Mouse (Mus musculus) liver, embryonic 15.5 days (tissue): ENCODE measurements around the gene Nosip. TPM values are rescaled to one million over a fixed set of nuclear protein-coding genes. Genes with fewer than 3 reads are reported as not detected.
A peak's percentile ranks its signal among the peaks of the same experiment; 100 is the strongest.

ENCODE experiments used
- ATAC-seq: fragments of 200-750 bp; cut with Nextera tagmentation; 2 replicates; pipeline ENCODE4 v1.8.0; 2017; ENCODE audit warnings: moderate number of reproducible peaks, mild to moderate bottlenecking, moderate library complexity; ENCODE audit not compliant: insufficient read depth
- H3K27ac ChIP-seq: fragments of 300-500 bp; sonication (generic); replicated peaks from 2 replicates; pipeline ENCODE4 v1.5.1; 2015; ENCODE audit warnings: mild to moderate bottlenecking, inconsistent platforms
- H3K27me3 ChIP-seq: fragments of 300-500 bp; sonication (generic); 2 replicates; pipeline ENCODE4 v1.6.1; 2015; ENCODE audit warnings: mild to moderate bottlenecking, inconsistent platforms
- H3K36me3 ChIP-seq: fragments of 300-500 bp; sonication (generic); replicated peaks from 2 replicates; pipeline ENCODE4 v1.6.1; 2015; ENCODE audit warnings: moderate library complexity, mild to moderate bottlenecking, inconsistent platforms
- H3K4me1 ChIP-seq: fragments of 300-500 bp; sonication (generic); replicated peaks from 2 replicates; pipeline ENCODE4 v1.6.1; 2015; ENCODE audit warnings: inconsistent platforms
- H3K4me2 ChIP-seq: fragments of 300-500 bp; sonication (generic); 2 replicates; pipeline ENCODE4 v1.6.1; 2015; ENCODE audit warnings: moderate library complexity, mild to moderate bottlenecking, inconsistent platforms
- H3K4me3 ChIP-seq: fragments of 300-500 bp; sonication (generic); replicated peaks from 2 replicates; pipeline ENCODE4 v1.5.1; 2015; ENCODE audit warnings: mild to moderate bottlenecking, inconsistent platforms
- H3K9ac ChIP-seq: fragments of 300-500 bp; sonication (generic); 2 replicates; pipeline ENCODE4 v1.6.1; 2015; ENCODE audit warnings: moderate library complexity, mild to moderate bottlenecking, inconsistent platforms
- H3K9me3 ChIP-seq: fragments of 300-500 bp; sonication (generic); replicated peaks from 2 replicates; pipeline ENCODE4 v1.6.1; 2016; ENCODE audit warnings: inconsistent platforms
- WGBS: fragments of 180-500 bp; shearing (Covaris S2); methylation state at CpG from one replicate; pipeline ENCODE4 v1.1.7; 2015; ENCODE audit warnings: mixed read lengths; ENCODE audit not compliant: insufficient replicate concordance; 5-methylcytosine and 5-hydroxymethylcytosine counted together
- polyA plus RNA-seq: library from polyadenylated mRNA; unstranded; fragments of >200 nt; fragmentation: Nextera tagmentation; extraction: Ambion mirVana; gene quantifications from 2 replicates; pipeline ENCODE4 v1.2.1, GENCODE M21; 2015

Nosip gene
- polyA plus RNA-seq, 1 experiment from 2014 or later, result 25.9 TPM

GRCm38 (mm10) chr7:45050945-45051600 lies 11.2 kb upstream of the Nosip start:
- no peak for ATAC-seq
- peaks cover 49% of the 10 kb centered on the region for H3K36me3 ChIP-seq
- peak overlapping the region; percentile 9; the same call in 1 of the 2 replicates for H3K27ac ChIP-seq

GRCm38 (mm10) chr7:45051601-45051974 lies 10.6 kb upstream of the Nosip start:
- Histone ChIP-seq H3K4me1 (peaks cover 51% of the 10 kb centered on the region), H3K4me2 (peak overlapping the region; percentile 94), H3K9ac (peak overlapping the region; percentile 67), H3K27me3 (no peaks in the 10 kb centered on the region), H3K9me3 (no peaks in the 10 kb centered on the region), H3K4me3 (peak overlapping the region; percentile 75), H3K27ac (peak overlapping the region; percentile 91; the same call in 1 of the 2 replicates), H3K36me3 (peaks cover 44% of the 10 kb centered on the region)
- 11% methylated on average over 13 of the region's 13 CpGs for WGBS
- ATAC-seq, result no peak

More at GRCm38 (mm10) chr7:45050945-45051600, 11.2 kb upstream of the Nosip start:
- Histone ChIP-seq H3K4me1 (peaks cover 51% of the 10 kb centered on the region), H3K27me3 (no peaks in the 10 kb centered on the region), H3K9ac (no peak overlapping the region), H3K4me3 (peak overlapping the region; percentile 75), H3K4me2 (peak overlapping the region; percentile 94), H3K9me3 (no peaks in the 10 kb centered on the region)
- WGBS, result 23% methylated on average over 16 of the region's 16 CpGs

DNA sequence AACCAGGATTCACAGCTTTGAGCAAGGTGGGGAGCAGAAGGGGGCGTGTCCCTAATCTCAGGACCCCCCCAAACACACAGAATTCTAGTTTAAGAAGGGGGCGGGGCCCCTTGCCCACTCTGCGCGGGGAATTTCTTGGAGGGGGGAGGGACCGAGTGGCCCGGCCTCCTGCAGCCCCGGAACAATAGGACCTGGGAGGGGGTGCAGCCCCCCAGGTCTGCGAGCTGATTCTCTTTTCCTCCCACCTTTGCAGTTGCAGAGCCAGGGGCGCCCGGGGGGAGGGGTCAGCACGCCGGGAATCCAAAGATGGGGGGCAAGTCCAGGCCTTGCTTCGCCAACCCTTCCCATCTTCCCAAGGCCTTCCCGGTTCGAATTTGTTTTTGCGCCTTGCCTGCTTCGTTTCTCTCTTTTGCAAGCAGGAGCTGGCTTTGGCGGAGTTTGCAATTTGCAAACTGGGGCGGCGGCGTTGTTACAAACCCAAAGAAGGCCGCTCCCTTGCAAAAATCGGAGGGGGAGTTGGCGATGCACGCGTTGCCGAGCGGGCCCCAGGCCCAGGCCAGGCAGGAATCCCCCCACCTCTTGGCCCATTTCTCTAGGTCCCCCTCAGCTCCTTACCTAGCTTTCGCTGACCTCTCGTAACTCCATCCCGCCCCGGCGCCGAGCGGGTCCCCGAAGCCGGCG lies 9.9 kb upstream of the Nosip start:
- under 1% methylated on average over 38 of the region's 38 CpGs for WGBS
- Histone ChIP-seq H3K4me2 (peak overlapping the region; percentile 94), H3K36me3 (peaks cover 37% of the 10 kb centered on the region), H3K27me3 (no peaks in the 10 kb centered on the region), H3K9ac (peak overlapping the region; percentile 67), H3K27ac (peak overlapping the region; percentile 91), H3K4me3 (peak overlapping the region; percentile 75), H3K9me3 (no peaks in the 10 kb centered on the region), H3K4me1 (peaks cover 51% of the 10 kb centered on the region)
- no peak for ATAC-seq

DNA sequence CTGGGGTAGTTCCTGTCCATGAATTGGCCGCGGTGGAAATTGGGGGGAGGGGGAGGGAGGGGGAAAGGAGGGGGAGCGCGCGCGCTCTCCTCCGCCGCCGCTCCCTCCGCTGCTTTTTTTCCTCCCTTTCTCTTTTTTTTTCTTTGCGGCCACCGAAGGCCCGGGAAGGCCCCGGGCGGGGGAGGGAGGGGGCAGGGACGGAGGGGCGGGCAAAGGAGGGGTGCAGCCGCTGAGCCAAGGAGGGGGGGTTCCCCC lies 9.4 kb upstream of the Nosip start, which contains the start of gene Prr12:
Gene Prr12, minus strand, starts transcription at position 20 of the 255 bp plus-strand sequence.
- H3K36me3 ChIP-seq, result peaks cover 32% of the 10 kb centered on the region
- H3K9me3 ChIP-seq, result no peaks in the 10 kb centered on the region
- peak within 1 kb of the TSS; percentile 91 for H3K27ac ChIP-seq
- peak; percentile 29 for ATAC-seq
- H3K4me3 ChIP-seq, result peak within 1 kb of the TSS; percentile 75
- H3K9ac ChIP-seq, result peak within 1 kb of the TSS; percentile 67
- 0% methylated on average over 6 of the region's 18 CpGs for WGBS
- H3K27me3 ChIP-seq, result no peaks in the 10 kb centered on the region
- peaks cover 51% of the 10 kb centered on the region for H3K4me1 ChIP-seq
- peak within 1 kb of the TSS; percentile 94 for H3K4me2 ChIP-seq

DNA sequence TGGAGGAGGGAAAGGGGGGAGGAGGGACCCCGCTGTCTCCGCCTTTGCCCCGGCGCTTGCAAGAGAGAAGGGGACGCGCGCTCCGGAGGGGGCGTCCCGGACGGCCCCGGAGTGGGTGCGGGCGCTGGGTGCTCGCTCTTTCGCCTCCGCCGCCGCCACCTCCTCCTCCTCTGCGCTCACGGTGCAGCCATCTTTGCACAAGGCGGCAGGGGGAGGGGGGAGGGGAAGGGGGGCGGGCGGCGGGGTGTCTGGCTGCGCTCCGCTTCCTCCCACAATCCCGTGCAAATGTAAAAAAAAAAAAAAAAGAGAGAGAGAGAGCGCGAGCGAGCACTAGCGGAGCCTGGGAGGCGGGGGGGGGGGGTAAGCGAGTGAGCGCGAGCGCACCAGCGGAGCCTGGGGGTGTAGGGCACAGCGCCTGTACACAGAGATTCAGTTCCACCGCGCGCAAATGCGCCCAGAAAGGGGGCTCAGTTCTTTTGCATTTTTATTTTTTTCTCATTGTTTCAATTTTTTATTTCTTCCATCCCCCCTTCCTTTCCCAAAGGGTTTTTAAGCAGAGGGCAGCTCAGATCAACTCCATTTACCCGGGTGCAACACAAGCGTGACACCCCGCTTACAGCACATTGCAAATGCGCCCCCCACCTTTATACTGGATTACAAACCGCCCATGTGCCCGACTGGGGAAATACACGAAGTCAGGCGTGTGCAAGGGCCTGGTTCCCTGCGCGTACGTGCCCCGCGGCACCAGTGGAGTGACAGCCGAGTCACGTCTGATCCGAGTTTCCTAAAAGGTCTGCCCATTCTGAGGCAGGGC lies 8.9 kb upstream of the Nosip start:
- ATAC-seq, result peak; percentile 41
- H3K4me2 ChIP-seq, result peak overlapping the region; percentile 94
- under 1% methylated on average over 45 of the region's 59 CpGs for WGBS
- H3K9ac ChIP-seq, result peak overlapping the region; percentile 67
- peaks cover 27% of the 10 kb centered on the region for H3K36me3 ChIP-seq
- peak overlapping the region; percentile 91 for H3K27ac ChIP-seq
- no peaks in the 10 kb centered on the region for H3K27me3 ChIP-seq
- H3K9me3 ChIP-seq, result no peaks in the 10 kb centered on the region
- peak overlapping the region; percentile 75 for H3K4me3 ChIP-seq
- peaks cover 51% of the 10 kb centered on the region for H3K4me1 ChIP-seq

DNA sequence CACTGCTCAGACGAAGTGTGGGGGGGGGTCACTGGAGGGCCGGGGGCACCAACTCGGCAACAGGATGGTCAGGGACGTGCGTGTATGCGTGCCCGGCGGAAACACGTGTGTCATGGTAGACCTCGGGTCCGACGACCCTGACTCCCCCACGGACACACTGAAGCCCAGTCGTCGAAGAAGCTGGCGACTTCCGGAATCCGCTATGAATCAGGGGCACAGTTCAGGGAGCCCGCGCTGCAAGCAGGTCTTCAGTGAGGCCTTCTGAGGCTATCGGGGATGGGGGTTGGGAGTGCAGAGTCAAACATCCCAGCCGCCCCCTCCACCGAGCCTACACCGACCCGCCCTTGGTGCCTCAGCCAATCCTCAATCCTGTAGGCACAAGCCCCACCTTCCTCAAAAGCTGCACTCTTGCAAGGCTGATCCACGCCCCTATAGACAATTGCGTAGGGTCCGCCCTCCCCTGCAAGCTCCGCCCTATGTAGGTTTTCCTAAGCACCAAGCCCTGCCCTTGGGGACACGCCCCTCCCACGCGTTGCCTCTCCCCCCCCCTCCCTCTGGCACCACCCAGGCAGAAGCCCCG lies 8.2 kb upstream of the Nosip start:
- Histone ChIP-seq H3K4me1 (peaks cover 51% of the 10 kb centered on the region), H3K4me3 (peak overlapping the region; percentile 75), H3K9ac (peak overlapping the region; percentile 67), H3K9me3 (no peaks in the 10 kb centered on the region), H3K4me2 (peak overlapping the region; percentile 94), H3K27me3 (no peaks in the 10 kb centered on the region), H3K36me3 (peaks cover 20% of the 10 kb centered on the region), H3K27ac (peak overlapping the region; percentile 91)
- WGBS, result under 1% methylated on average over 33 of the region's 33 CpGs
- peak; percentile 88 for ATAC-seq

GRCm38 (mm10) chr7:45056329-45056971 lies 5.8 kb upstream of the Nosip start:
- H3K27me3 ChIP-seq, result no peaks in the 10 kb centered on the region
- WGBS, result 68% methylated on average over 14 of the region's 14 CpGs
- H3K9me3 ChIP-seq, result no peaks in the 10 kb centered on the region
- no peak overlapping the region for H3K9ac ChIP-seq
- no peak for ATAC-seq
- H3K4me1 ChIP-seq, result peaks cover 51% of the 10 kb centered on the region
- H3K4me3 ChIP-seq, result no peak overlapping the region
- 0 out of 2 replicates have a peak, but pooled peaks cover 2% of the 10 kb centered on the region for H3K36me3 ChIP-seq
- no peak overlapping the region for H3K4me2 ChIP-seq
- H3K27ac ChIP-seq, result no peak overlapping the region

DNA sequence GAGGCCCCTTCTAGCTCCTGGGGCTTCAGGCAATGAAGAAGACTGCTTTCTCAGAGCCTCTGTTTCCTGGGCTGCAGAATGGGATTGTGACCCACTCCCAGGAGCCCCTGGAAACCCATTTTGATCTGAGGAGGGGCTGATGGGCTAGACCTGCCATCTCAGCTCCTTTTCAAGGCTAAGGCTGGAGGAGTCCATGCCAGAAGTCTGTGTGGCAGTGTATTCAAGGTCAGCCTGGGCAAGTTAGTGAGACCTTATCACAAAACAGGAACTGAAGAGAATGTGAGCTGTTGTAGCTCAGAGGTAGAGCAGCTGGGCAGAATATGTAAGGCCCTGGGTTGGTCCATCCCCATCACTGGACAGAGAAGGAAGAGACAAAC lies 5.3 kb upstream of the Nosip start:
- Histone ChIP-seq H3K4me2 (no peak overlapping the region), H3K27ac (no peak overlapping the region), H3K9me3 (no peaks in the 10 kb centered on the region), H3K4me1 (peaks cover 51% of the 10 kb centered on the region), H3K4me3 (no peak overlapping the region), H3K36me3 (0 out of 2 replicates have a peak, but pooled peaks cover 2% of the 10 kb centered on the region), H3K27me3 (no peaks in the 10 kb centered on the region), H3K9ac (no peak overlapping the region)
- no peak for ATAC-seq

- Histone ChIP-seq H3K4me3 (no peak overlapping the region), H3K9ac (no peak overlapping the region), H3K9me3 (no peaks in the 10 kb centered on the region), H3K4me2 (no peak overlapping the region), H3K36me3 (0 out of 2 replicates have a peak, but pooled peaks cover 2% of the 10 kb centered on the region), H3K4me1 (peaks cover 42% of the 10 kb centered on the region), H3K27me3 (no peaks in the 10 kb centered on the region), H3K27ac (no peak overlapping the region)
- 68% methylated on average over 10 of the region's 10 CpGs for WGBS
- ATAC-seq, result no peak
Observed at GRCm38 (mm10) chr7:45058607-45059571, 3.3 kb upstream of the Nosip start.
